Mouse (Mus musculus) c-Kit-positive CD71-negative TER-119-negative erythroid progenitor cells, embryonic 14.5 days (primary cell): ENCODE data around the gene Iqcf6.

Experiments used
- DNase-seq: peaks from one replicate; pipeline ENCODE4 v3.0.0-alpha.2; 2013; ENCODE audit warnings: low read depth

Gene Iqcf6

GRCm38 (mm10) chr9:106657592-106657991 lies 31.2 kb downstream of the Iqcf6 start:
- no peak for DNase-seq

DNA sequence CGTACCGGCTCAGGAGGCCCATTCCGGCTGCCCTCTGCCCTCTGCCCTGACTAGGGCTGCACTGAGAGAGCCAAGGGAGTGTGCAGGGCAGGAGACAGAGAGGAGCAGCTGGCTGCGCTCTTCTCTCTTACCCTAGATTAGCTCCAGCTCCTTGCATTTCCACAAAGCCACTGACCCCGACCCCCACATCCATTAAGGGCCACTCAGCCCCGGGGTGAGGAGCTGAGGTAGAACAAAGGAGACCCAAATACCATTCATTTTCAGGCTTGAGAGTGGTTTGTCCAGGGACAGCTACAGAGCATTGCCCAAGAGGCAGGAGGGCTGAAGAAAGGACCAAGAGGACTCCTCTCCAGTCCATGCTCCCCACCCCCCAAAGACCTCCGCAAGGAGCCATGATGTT lies 33.1 kb downstream of the Iqcf6 start:
- no peak for DNase-seq

DNA sequence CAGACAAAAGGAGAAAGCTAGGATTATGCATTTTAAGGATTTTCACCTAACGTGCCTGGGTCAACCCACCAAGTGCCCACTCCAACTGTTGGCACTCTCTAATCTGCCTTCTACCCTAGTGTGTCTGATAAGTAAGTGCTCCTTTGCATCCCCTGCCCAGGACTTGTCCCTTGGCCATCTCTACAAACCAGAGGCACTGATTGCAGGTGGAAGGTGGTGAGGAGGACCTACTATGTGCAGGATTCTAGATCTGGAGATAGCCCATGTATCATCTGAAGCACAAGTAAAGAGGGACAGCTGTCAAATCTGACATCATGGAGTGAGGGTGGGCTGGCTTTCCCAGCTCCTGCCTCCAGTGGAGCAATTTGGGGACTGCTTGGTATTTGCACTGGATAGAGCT lies 33.6 kb downstream of the Iqcf6 start:
- no peak for DNase-seq

DNA sequence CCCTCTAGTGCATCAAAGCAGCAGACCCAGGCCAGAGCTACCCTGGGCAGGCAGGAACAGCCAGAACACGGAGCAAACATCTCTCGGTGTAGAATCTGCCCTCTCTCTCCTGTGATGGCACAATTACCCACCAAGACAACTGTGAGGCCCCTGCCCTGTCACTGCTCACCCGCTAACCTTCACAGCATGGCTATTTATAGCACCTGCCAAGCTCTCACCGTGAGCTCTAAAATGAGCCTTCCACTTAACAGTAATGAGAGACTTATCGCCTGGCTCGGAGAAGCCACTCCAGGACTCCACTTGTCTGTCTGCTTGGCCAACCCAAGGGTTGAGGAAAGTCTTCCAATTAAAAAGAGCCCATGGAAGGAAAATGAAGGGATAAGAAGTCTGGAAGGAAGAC lies 36.8 kb downstream of the Iqcf6 start:
- DNase-seq: no peak

DNA sequence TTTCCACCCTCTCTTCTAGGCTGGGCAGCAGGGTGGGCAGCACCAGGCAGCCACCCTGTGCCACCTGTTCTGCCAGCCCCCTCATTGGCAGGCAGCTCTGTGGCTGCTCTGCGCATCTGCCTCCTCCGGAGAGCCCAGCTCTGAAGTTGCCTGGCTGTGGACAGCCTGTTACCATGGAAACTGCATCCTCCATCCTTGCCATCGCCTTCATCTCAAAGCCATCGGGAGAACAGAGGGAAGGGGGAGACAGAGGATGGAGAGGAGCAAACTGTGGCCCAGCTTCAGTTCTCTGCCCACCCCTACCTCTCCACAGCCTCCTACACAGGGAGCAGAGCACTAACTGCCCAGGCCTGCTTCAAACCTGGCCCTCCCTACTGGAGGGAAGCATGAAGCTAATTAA lies 38.1 kb downstream of the Iqcf6 start:
- no peak for DNase-seq

- DNase-seq: no peak
Measured at GRCm38 (mm10) chr9:106664856-106665255, 38.5 kb downstream of the Iqcf6 start.

GRCm38 (mm10) chr9:106673860-106674259 lies 47.5 kb downstream of the Iqcf6 start:
- no peak for DNase-seq

DNA sequence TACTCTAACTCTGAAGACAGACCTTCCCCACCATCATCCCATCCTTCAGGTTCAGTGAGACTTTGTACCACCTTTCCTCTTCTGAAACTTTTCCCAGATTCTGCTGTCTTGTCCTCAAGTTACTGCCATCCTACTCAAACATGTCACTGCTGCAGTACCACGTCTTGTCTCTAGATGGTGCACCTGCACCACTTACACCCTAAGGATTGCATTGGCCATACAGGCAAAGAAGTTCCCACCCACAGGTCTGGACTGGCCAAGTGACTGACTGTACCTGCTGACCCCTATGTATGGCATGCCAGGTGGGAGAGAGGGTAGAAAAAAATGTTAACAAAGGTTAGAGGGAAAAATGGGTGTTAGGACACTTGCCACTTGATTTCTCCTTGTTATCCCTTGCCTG lies 49.1 kb downstream of the Iqcf6 start:
- peak; percentile 71 for DNase-seq

DNA sequence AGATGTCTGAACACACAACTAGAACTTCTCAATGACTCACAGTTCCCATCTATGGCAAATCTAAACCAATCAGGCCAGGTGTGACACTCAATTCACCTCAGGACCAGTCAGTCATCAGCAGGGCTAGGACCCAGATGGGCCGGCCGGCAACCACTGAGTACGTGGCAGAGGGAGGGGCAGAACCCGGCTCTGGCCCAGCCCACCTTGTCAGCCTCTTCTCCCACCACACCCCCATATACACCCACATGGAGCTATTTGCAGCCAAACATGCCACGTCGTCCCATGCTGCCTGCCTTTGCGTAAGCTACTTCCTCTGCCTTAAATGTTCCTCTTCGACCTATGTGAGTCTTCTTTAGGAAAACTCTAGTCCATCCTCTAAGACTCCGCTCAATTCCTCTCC lies 49.6 kb downstream of the Iqcf6 start:
- no peak for DNase-seq

- DNase-seq: no peak
Measured at GRCm38 (mm10) chr9:106676571-106676970, 50.2 kb downstream of the Iqcf6 start.
